Mouse (Mus musculus) cerebellum, postnatal 4 days (tissue): ENCODE data around the gene Sult6b2.

Experiments used
- DNase-seq, 2 experiments: peaks; one replicate each; pipeline ENCODE4 v3.0.0; 2022; ENCODE audit warnings: low spot score in 2 of 2, mixed read lengths in 1 of 2

Sult6b2 gene

GRCm38 (mm10) chr6:142738225-142738624 lies 66.1 kb downstream of the Sult6b2 start:
- DNase-seq = no peak

GRCm38 (mm10) chr6:142735302-142736005 lies 68.8 kb downstream of the Sult6b2 start:
- DNase-seq = no peak
